Mouse (Mus musculus) spleen, adult 2 months (tissue): ENCODE measurements around the gene Adamts3. TPM values are rescaled to one million over a fixed set of nuclear protein-coding genes. Genes with fewer than 3 reads are reported as not detected.

ENCODE experiments used
- DNase-seq, 2 experiments: peaks; one replicate each; pipeline versions ENCODE4 v3.0.0 to v3.0.0-alpha.2; 2012 to 2021; ENCODE audit warnings: low spot score in 2 of 2, low read depth in 1 of 2
- H3K27ac ChIP-seq: fragments of 200-500 bp; 2 replicates; pipeline ENCODE4 v1.5.1; 2012; ENCODE audit warnings: low read length, inconsistent platforms; ENCODE audit not compliant: insufficient read depth
- H3K27me3 ChIP-seq: fragments of 200-500 bp; 2 replicates; pipeline ENCODE4 v1.6.1; 2012; ENCODE audit warnings: mild to moderate bottlenecking, moderate library complexity, low read length, inconsistent platforms; ENCODE audit not compliant: control insufficient read depth, insufficient read depth
- H3K36me3 ChIP-seq: fragments of 200-500 bp; 2 replicates; pipeline ENCODE4 v1.6.1; 2012; ENCODE audit warnings: mild to moderate bottlenecking, low read length, inconsistent platforms; ENCODE audit not compliant: control insufficient read depth, insufficient read depth
- H3K4me1 ChIP-seq: fragments of 200-500 bp; 2 replicates; pipeline ENCODE4 v1.6.1; 2011; ENCODE audit warnings: inconsistent platforms; ENCODE audit not compliant: control insufficient read depth, insufficient read depth, insufficient read length
- H3K4me3 ChIP-seq: fragments of 200-500 bp; 2 replicates; pipeline ENCODE4 v1.5.1; 2011; ENCODE audit warnings: mild to moderate bottlenecking, inconsistent platforms; ENCODE audit not compliant: insufficient read depth, insufficient read length; ENCODE audit errors: extremely low read depth
- CTCF ChIP-seq: fragments of 200-500 bp; IDR thresholded peaks from 2 replicates; pipeline ENCODE4 v1.5.1; 2011; ENCODE audit warnings: mild to moderate bottlenecking, inconsistent platforms; ENCODE audit not compliant: insufficient read depth, insufficient read length, insufficient replicate concordance; ENCODE audit errors: extremely low read depth
- POLR2A ChIP-seq: fragments of 200-500 bp; IDR thresholded peaks from 2 replicates; pipeline ENCODE4 v1.6.1; 2011; ENCODE audit warnings: low read depth, low read length, inconsistent platforms
- WGBS: fragments of 180-500 bp; shearing (Covaris S2); methylation state at CpG from one replicate; pipeline ENCODE4 v1.1.7; 2018; 5-methylcytosine and 5-hydroxymethylcytosine counted together
- polyA plus RNA-seq: library from polyadenylated mRNA; depleted of rRNA; stranded (reverse); fragments of >200 nt; gene quantifications from 2 replicates; pipeline ENCODE4 v1.2.3, GENCODE M21; 2012

Gene Adamts3
- polyA plus RNA-seq, 1 experiment = 0.40 TPM

- Histone ChIP-seq H3K27ac (no peak overlapping the region), H3K4me3 (no peak overlapping the region), H3K4me1 (no peaks in the 10 kb centered on the region), H3K36me3 (no peaks in the 10 kb centered on the region), H3K27me3 (no peaks in the 10 kb centered on the region)
- 24% methylated on average over 3 of the region's 3 CpGs for WGBS
- DNase-seq = no peak
- TF ChIP-seq POLR2A (no peak), CTCF (no peak)
Measured at GRCm38 (mm10) chr5:89819531-89819930, 63.6 kb downstream of the Adamts3 start.

DNA sequence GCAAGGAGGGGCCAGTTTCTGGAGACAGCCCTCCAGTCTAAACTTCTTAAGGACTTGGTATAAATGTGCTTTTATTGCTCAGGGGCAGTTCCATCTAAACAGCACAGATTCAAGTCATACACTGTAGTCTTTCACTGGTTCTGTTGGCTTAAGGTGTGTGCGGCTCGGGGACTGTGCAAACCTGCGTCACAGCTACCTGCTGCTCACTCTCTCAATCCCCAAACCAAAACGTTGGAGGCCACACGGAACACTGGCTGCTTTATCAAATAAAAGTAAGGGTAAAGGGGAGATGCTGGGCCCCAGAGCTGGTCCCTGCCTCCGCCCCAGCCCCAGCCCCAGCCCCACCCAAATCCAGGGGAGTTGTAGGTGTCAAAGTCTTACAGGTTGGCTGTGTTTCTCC lies 66.5 kb downstream of the Adamts3 start:
- 82% methylated on average over 6 of the region's 6 CpGs for whole genome bisulfite sequencing
- no peaks in the 10 kb centered on the region for H3K4me1 ChIP-seq
- TF ChIP-seq POLR2A = no peak
- no peak for TF ChIP-seq CTCF
- no peak overlapping the region for H3K4me3 ChIP-seq
- DNase-seq = no peak
- H3K27ac ChIP-seq = no peak overlapping the region
- no peaks in the 10 kb centered on the region for H3K36me3 ChIP-seq
- no peaks in the 10 kb centered on the region for H3K27me3 ChIP-seq

DNA sequence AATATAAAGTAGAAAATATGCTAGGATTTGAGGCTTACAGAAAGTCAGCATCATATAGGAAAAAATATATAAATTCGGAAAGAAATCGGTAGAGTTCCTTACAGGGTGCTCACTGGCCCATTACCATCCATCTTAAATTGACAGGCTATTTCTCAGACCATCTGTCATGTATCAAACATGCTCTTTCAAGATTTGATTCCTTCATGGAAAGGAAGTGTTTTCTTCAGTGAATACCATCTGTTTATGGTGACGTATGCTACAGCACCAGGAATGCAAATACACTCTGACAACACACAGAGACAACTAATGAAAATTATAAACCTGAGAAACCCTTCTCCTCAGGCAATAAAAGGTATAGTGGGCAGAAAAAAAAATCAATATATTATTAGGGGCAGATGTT lies 68.6 kb downstream of the Adamts3 start:
- DNase-seq = no peak
- TF ChIP-seq CTCF (no peak), POLR2A (no peak)
- H3K4me1 ChIP-seq = no peaks in the 10 kb centered on the region
- H3K36me3 ChIP-seq = no peaks in the 10 kb centered on the region
- no peak overlapping the region for H3K27ac ChIP-seq
- no peaks in the 10 kb centered on the region for H3K27me3 ChIP-seq
- WGBS = 89% methylated on average over 3 of the region's 3 CpGs
- no peak overlapping the region for H3K4me3 ChIP-seq

- WGBS = 88% methylated on average over 5 of the region's 5 CpGs
- Histone ChIP-seq H3K4me3 (no peak overlapping the region), H3K27me3 (no peaks in the 10 kb centered on the region), H3K27ac (no peak overlapping the region), H3K4me1 (no peaks in the 10 kb centered on the region), H3K36me3 (no peaks in the 10 kb centered on the region)
- no peak for DNase-seq
- TF ChIP-seq POLR2A (no peak), CTCF (no peak)
Measured at GRCm38 (mm10) chr5:89800181-89800816, 82.8 kb downstream of the Adamts3 start.

DNA sequence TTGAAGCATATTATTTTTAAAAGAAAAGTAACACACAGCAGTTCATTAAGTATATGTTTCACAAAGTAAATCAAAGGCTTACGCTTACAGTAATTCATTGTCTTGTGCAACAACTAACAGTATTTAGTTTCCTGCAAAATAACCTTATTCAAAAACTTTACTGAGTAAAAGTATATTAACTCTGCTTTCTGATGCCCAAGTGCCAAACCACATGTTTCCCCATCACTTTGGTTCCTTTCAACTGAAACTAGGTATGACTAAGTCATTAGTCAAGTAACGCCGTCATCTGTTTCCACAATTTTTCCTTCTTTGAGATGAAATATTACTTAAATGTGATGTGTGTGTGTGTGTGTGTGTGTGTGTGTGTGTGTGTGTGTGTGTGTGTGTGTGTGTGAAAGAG lies 89.4 kb downstream of the Adamts3 start:
- Histone ChIP-seq H3K36me3 (no peaks in the 10 kb centered on the region), H3K4me3 (no peak overlapping the region), H3K27ac (no peak overlapping the region), H3K4me1 (no peaks in the 10 kb centered on the region), H3K27me3 (no peaks in the 10 kb centered on the region)
- 88% methylated on average over 3 of the region's 3 CpGs for WGBS
- no peak for TF ChIP-seq POLR2A
- TF ChIP-seq CTCF = no peak
- no peak for DNase-seq

- TF ChIP-seq CTCF = no peak
- TF ChIP-seq POLR2A = no peak
- 95% methylated on average over 5 of the region's 5 CpGs for WGBS
- DNase-seq = no peak
- no peak overlapping the region for H3K27ac ChIP-seq
- no peak overlapping the region for H3K4me3 ChIP-seq
- H3K4me1 ChIP-seq = no peaks in the 10 kb centered on the region
- no peaks in the 10 kb centered on the region for H3K36me3 ChIP-seq
- no peaks in the 10 kb centered on the region for H3K27me3 ChIP-seq
Measured at GRCm38 (mm10) chr5:89784635-89785034, 98.5 kb downstream of the Adamts3 start.

GRCm38 (mm10) chr5:89779823-89780222 lies 103.3 kb downstream of the Adamts3 start:
- DNase-seq = no peak
- TF ChIP-seq POLR2A = no peak
- H3K27me3 ChIP-seq = no peaks in the 10 kb centered on the region
- no peaks in the 10 kb centered on the region for H3K36me3 ChIP-seq
- no peak overlapping the region for H3K27ac ChIP-seq
- 75% methylated on average over 2 of the region's 2 CpGs for WGBS
- H3K4me3 ChIP-seq = no peak overlapping the region
- no peaks in the 10 kb centered on the region for H3K4me1 ChIP-seq
